Comparison of ENCODE assay signal across 13 mouse cellular contexts in the genomic region with DNA sequence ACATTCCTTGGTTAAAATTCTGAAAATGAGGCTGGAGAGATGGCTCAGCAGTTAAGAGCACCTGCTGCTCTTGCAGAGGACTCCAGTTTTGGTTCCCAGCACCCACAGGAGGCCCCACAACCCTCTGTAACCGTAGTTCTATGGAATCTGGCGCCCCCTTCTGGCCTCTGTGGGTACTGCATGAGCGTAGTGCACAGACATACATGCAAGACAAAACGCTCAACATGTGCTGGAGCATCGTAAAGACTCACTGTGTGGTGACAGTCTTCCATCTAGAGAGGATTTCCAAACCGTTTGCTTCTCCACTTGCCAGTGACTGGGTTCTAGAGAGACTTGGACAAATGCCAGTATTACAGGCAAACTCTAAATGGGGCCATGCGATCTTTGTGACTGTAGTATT.
DNase-seq lines count a peak whose midpoint lies in the region; ATAC-seq and TF ChIP-seq lines count a peak whose summit lies in the region.
"Had no signal": no experiment of that assay in that cellular context is flagged by ENCODE, and none has a peak within 500 bp of the region (broad histone marks: within the 10 kb centered on the region; RNA-seq: fewer than 3 reads in every experiment).

No protein-coding gene starts in this region.

- TF ChIP-seq CTCF in liver, embryonic 14.5 days (IDR thresholded peaks at IDR 0.05; ENCODE audit: low read depth), result peak; percentile 79
- TF ChIP-seq CTCF in CH12.LX (conservative IDR thresholded peaks at IDR 0.05 in 1 of 2, IDR thresholded peaks at IDR 0.05 in 1 of 2; ENCODE audit: low read depth in 2 of 2, low read length in 2 of 2), result peak; percentile 19 to 25; a peak in 2 of 4 replicates
- peak; percentile 46; the same call in 1 of the 2 replicates for TF ChIP-seq CTCF in brain, embryonic 14.5 days (IDR thresholded peaks at IDR 0.05; ENCODE audit: borderline replicate concordance, extremely low read depth, insufficient read depth, insufficient read length)

- peak; percentile 30 for DNase-seq in CD4-positive, CD25-positive, alpha-beta regulatory T cell, adult 2 months (ENCODE audit: low read depth, low spot score)
- DNase-seq in liver, embryonic 14.5 days (ENCODE audit: low read depth in 3 of 3, low spot score in 3 of 3), result no peak
- DNase-seq in CH12.LX (ENCODE audit: extremely low read depth) (no peak), MN1 (ENCODE audit: low spot score) (no peak)
- no peak for DNase-seq in brain, embryonic 14.5 days (ENCODE audit: low read depth)
- DNase-seq: gastrocnemius, postnatal 10 days; heart, postnatal 10 days had no signal

- no peak overlapping the region for H3K27ac ChIP-seq in liver, embryonic 14.5 days
- no peak overlapping the region for H3K27ac ChIP-seq in liver, embryonic 12.5 days
- H3K27ac ChIP-seq in CH12.LX (ENCODE audit: insufficient read depth, low read depth), result no peak overlapping the region
- H3K27ac ChIP-seq: limb, embryonic 12.5 days had no signal

- TF ChIP-seq RAD21 in CH12.LX (IDR thresholded peaks at IDR 0.05; ENCODE audit: low read depth, low read length), result no peak

- no peak overlapping the region for H3K4me3 ChIP-seq in liver, embryonic 14.5 days (ENCODE audit: insufficient read depth in 1 of 2, low read depth in 2 of 2, low read length in 2 of 2)
- no peak overlapping the region for H3K4me3 ChIP-seq in liver, embryonic 12.5 days
- no peak overlapping the region for H3K4me3 ChIP-seq in CH12.LX (replicated peaks in 1 of 3; ENCODE audit: low read depth in 2 of 3, low read length in 2 of 3, poor library complexity in 1 of 3)
- H3K4me3 ChIP-seq: limb, embryonic 12.5 days; myocyte had no signal

- 68% methylated on average over 7 of the region's 7 CpGs for WGBS in liver, embryonic 14.5 days (ENCODE audit: insufficient replicate concordance)
- WGBS in liver, embryonic 12.5 days (ENCODE audit: insufficient replicate concordance), result 70% methylated on average over 7 of the region's 7 CpGs

- in situ Hi-C loops in CH12.LX (cut with MboI; ENCODE audit: low pct_ligation_motif_present, low pct_unique_long_range_greater_than_20kb, low sequenced_read_pairs), result no loop called here

- TF ChIP-seq POLR2A in CH12.LX (IDR thresholded peaks at IDR 0.05; ENCODE audit: low read depth, low read length), result no peak
- TF ChIP-seq POLR2A in brain, embryonic 14.5 days (IDR thresholded peaks at IDR 0.05; ENCODE audit: borderline replicate concordance, extremely low read depth, insufficient read depth, insufficient read length, poor library complexity, severe bottlenecking), result no peak

- no peaks in the 10 kb centered on the region for H3K9me3 ChIP-seq in liver, embryonic 14.5 days (ENCODE audit: control insufficient read depth, low read length)
- peaks cover 13% of the 10 kb centered on the region; the same call in 1 of the 2 replicates for H3K9me3 ChIP-seq in liver, embryonic 12.5 days (replicated peaks)
- H3K9me3 ChIP-seq in CH12.LX (replicated peaks; ENCODE audit: low read length), result peaks cover 26% of the 10 kb centered on the region

- H3K9ac ChIP-seq in liver, embryonic 14.5 days (replicated peaks), result no peak overlapping the region
- no peak overlapping the region for H3K9ac ChIP-seq in liver, embryonic 12.5 days
- no peak overlapping the region for H3K9ac ChIP-seq in CH12.LX (ENCODE audit: insufficient read depth, low read depth)
- H3K9ac ChIP-seq: limb, embryonic 12.5 days had no signal

- no peaks in the 10 kb centered on the region for H3K36me3 ChIP-seq in liver, embryonic 14.5 days (replicated peaks; ENCODE audit: control insufficient read depth, insufficient read depth, low read depth)
- no peaks in the 10 kb centered on the region for H3K36me3 ChIP-seq in liver, embryonic 12.5 days
- H3K36me3 ChIP-seq in CH12.LX (replicated peaks in 1 of 2; ENCODE audit: control insufficient read depth in 1 of 2, insufficient read depth in 1 of 2, low read length in 1 of 2), result no peaks in the 10 kb centered on the region
- H3K36me3 ChIP-seq: limb, embryonic 12.5 days had no signal

- ATAC-seq in CD4-positive, CD25-positive, alpha-beta regulatory T cell, adult 4 months, result no peak
- no peak for ATAC-seq in liver, embryonic 14.5 days (ENCODE audit: insufficient read depth)
- ATAC-seq in liver, embryonic 12.5 days, result no peak
- ATAC-seq in granulocyte monocyte progenitor cell, adult 5-6 weeks (replicated peaks; ENCODE audit: poor library complexity, severe bottlenecking), result no peak
- ATAC-seq: activated CD4-positive, CD25-positive, alpha-beta regulatory T cell, adult 4 months had no signal

- no peak overlapping the region for H3K4me2 ChIP-seq in liver, embryonic 14.5 days (ENCODE audit: low read depth)
- H3K4me2 ChIP-seq in liver, embryonic 12.5 days, result no peak overlapping the region
- no peak overlapping the region for H3K4me2 ChIP-seq in CH12.LX (ENCODE audit: insufficient read depth, low read depth, poor library complexity, severe bottlenecking)
- H3K4me2 ChIP-seq: limb, embryonic 12.5 days had no signal

- no peak for TF ChIP-seq EP300 in liver, embryonic 14.5 days (IDR thresholded peaks at IDR 0.05; ENCODE audit: low read depth)
- TF ChIP-seq EP300 in CH12.LX (IDR thresholded peaks at IDR 0.05; ENCODE audit: low read length), result no peak

- dilution Hi-C loops in CH12.LX (cut with MboI; ENCODE audit: extremely low pct_ligation_motif_present, extremely low pct_unique_long_range_greater_than_20kb, low sequenced_read_pairs), result no loop called here

- no peaks in the 10 kb centered on the region for H3K79me2 ChIP-seq in CH12.LX (replicated peaks; ENCODE audit: control insufficient read depth, extremely low read depth, insufficient read depth, poor library complexity, severe bottlenecking)

- no peaks in the 10 kb centered on the region for H3K4me1 ChIP-seq in liver, embryonic 14.5 days (replicated peaks; ENCODE audit: control insufficient read depth in 2 of 2, insufficient read depth in 2 of 2, low read length in 1 of 2)
- H3K4me1 ChIP-seq in liver, embryonic 12.5 days, result no peaks in the 10 kb centered on the region
- H3K4me1 ChIP-seq in CH12.LX (ENCODE audit: control insufficient read depth in 1 of 2, insufficient read depth in 2 of 2), result no peaks in the 10 kb centered on the region
- H3K4me1 ChIP-seq: limb, embryonic 12.5 days had no signal

- no peaks in the 10 kb centered on the region for H3K27me3 ChIP-seq in liver, embryonic 14.5 days (ENCODE audit: control insufficient read depth, insufficient read depth, low read length)
- H3K27me3 ChIP-seq in liver, embryonic 12.5 days (replicated peaks), result no peaks in the 10 kb centered on the region
- peaks cover 7% of the 10 kb centered on the region for H3K27me3 ChIP-seq in CH12.LX (replicated peaks)
- H3K27me3 ChIP-seq: limb, embryonic 12.5 days had no signal

TF ChIP-seq in CH12.LX, 34 proteins besides CTCF, POLR2A, EP300 and RAD21:
- TF ChIP-seq MEF2A (IDR thresholded peaks at IDR 0.05; ENCODE audit: borderline replicate concordance, low read depth, low read length) (no peak), UBTF (IDR thresholded peaks at IDR 0.05; ENCODE audit: low read depth, low read length) (no peak), KAT2A (IDR thresholded peaks at IDR 0.05; ENCODE audit: insufficient replicate concordance, low read length) (no peak), SMC3 (IDR thresholded peaks at IDR 0.05; ENCODE audit: low read depth, low read length) (no peak), TBP (conservative IDR thresholded peaks at IDR 0.05; ENCODE audit: low read depth, low read length) (no peak), USF2 (conservative IDR thresholded peaks at IDR 0.05; ENCODE audit: low read depth, low read length) (no peak), CHD2 (IDR thresholded peaks at IDR 0.05; ENCODE audit: low read length) (no peak), ZC3H11A (IDR thresholded peaks at IDR 0.05; ENCODE audit: low read depth, low read length) (no peak), CHD1 (IDR thresholded peaks at IDR 0.05; ENCODE audit: low read depth, low read length) (no peak), MXI1 (IDR thresholded peaks at IDR 0.05; ENCODE audit: low read depth, low read length) (no peak), RCOR1 (conservative IDR thresholded peaks at IDR 0.05; ENCODE audit: low read depth, low read length) (no peak), JUND (conservative IDR thresholded peaks at IDR 0.05; ENCODE audit: low read depth, low read length) (no peak), JUN (IDR thresholded peaks at IDR 0.05; ENCODE audit: insufficient read depth, low read depth, low read length) (no peak), ZNF384 (IDR thresholded peaks at IDR 0.05; ENCODE audit: low read depth, low read length) (no peak), MYC (IDR thresholded peaks at IDR 0.05; ENCODE audit: low read depth, low read length) (no peak), NELFE (IDR thresholded peaks at IDR 0.05; ENCODE audit: low read depth, low read length) (no peak), PAX5 (IDR thresholded peaks at IDR 0.05; ENCODE audit: low read length) (no peak), POLR2AphosphoS2 (IDR thresholded peaks at IDR 0.05; ENCODE audit: low read depth, low read length) (no peak), MAFK (IDR thresholded peaks at IDR 0.05; ENCODE audit: insufficient replicate concordance, low read length) (no peak)

Comparison
In these comparisons a context has a peak if more than half of its experiments do, and no peak if none do; other contexts are left out.
1. CTCF ChIP-seq: peak in every context shown above with its lines; median percentile 79 in liver, embryonic 14.5 days; 46 in brain, embryonic 14.5 days; 22 in CH12.LX.